Mouse (Mus musculus): ENCODE data around the gene Pltp.

Gene Pltp

GRCm38 (mm10) chr2:164857101-164857821 lies at the start of gene Pltp:
TSS of gene Pltp (minus strand) at chr2:164857711.
- DNase-seq (ENCODE audit: extremely low spot score) = peak; percentile 84

GRCm38 (mm10) chr2:164906071-164906470 lies 48.6 kb upstream of the Pltp start:
- no peak for DNase-seq (ENCODE audit: extremely low spot score)

- no peak for DNase-seq (ENCODE audit: extremely low spot score)
These were observed 46.0 kb upstream of the Pltp start for GRCm38 (mm10) chr2:164903496-164903895.

- no peak for DNase-seq (ENCODE audit: extremely low spot score)
These were observed 43.9 kb upstream of the Pltp start for GRCm38 (mm10) chr2:164901380-164901779.

GRCm38 (mm10) chr2:164899723-164900459 lies 42.4 kb upstream of the Pltp start:
- no peak for DNase-seq (ENCODE audit: extremely low spot score)

GRCm38 (mm10) chr2:164899034-164899433 lies 41.5 kb upstream of the Pltp start:
- DNase-seq (ENCODE audit: extremely low spot score) = no peak

GRCm38 (mm10) chr2:164898008-164898407 lies 40.5 kb upstream of the Pltp start:
- no peak for DNase-seq (ENCODE audit: extremely low spot score)

- no peak for DNase-seq (ENCODE audit: extremely low spot score)
These were observed 38.4 kb upstream of the Pltp start for GRCm38 (mm10) chr2:164895885-164896284.

- DNase-seq (ENCODE audit: extremely low spot score) = no peak
These were observed 37.1 kb upstream of the Pltp start for GRCm38 (mm10) chr2:164894644-164895043.

GRCm38 (mm10) chr2:164894048-164894447 lies 36.5 kb upstream of the Pltp start:
- DNase-seq (ENCODE audit: extremely low spot score) = no peak

- DNase-seq (ENCODE audit: extremely low spot score) = no peak
These were observed 35.2 kb upstream of the Pltp start for GRCm38 (mm10) chr2:164892696-164893216.

GRCm38 (mm10) chr2:164891908-164892695 lies 34.6 kb upstream of the Pltp start:
- no peak for DNase-seq (ENCODE audit: extremely low spot score)

- no peak for DNase-seq (ENCODE audit: extremely low spot score)
These were observed 33.7 kb upstream of the Pltp start for GRCm38 (mm10) chr2:164891056-164891834.

- no peak for DNase-seq (ENCODE audit: extremely low spot score)
These were observed 33.0 kb upstream of the Pltp start for GRCm38 (mm10) chr2:164890411-164891049.

- no peak for DNase-seq (ENCODE audit: extremely low spot score)
These were observed 32.4 kb upstream of the Pltp start for GRCm38 (mm10) chr2:164889960-164890359.

GRCm38 (mm10) chr2:164888996-164889395 lies 31.5 kb upstream of the Pltp start:
- no peak for DNase-seq (ENCODE audit: extremely low spot score)

- DNase-seq (ENCODE audit: extremely low spot score) = no peak
These were observed 29.1 kb upstream of the Pltp start for GRCm38 (mm10) chr2:164886617-164887016.

GRCm38 (mm10) chr2:164885788-164886187 lies 28.3 kb upstream of the Pltp start:
- DNase-seq (ENCODE audit: extremely low spot score) = no peak

GRCm38 (mm10) chr2:164882619-164883018 lies 25.1 kb upstream of the Pltp start:
- DNase-seq (ENCODE audit: extremely low spot score) = no peak

GRCm38 (mm10) chr2:164879568-164880277 lies 22.2 kb upstream of the Pltp start:
- DNase-seq (ENCODE audit: extremely low spot score) = peak; percentile 99
